Mouse (Mus musculus) right cerebral cortex, adult 2 months (tissue): ENCODE results near the gene Serpinf1.
"Not testable (repeated sequence)": the region's sequence is repeated elsewhere in the genome, so short reads cannot be mapped to it uniquely, and the experiment has no call there.

ENCODE experiments used
- DNase-seq, 2 experiments: peaks; one replicate each; pipeline ENCODE4 v3.0.0; 2021 to 2022; ENCODE audit warnings: low spot score in 2 of 2

The Serpinf1 gene

DNA sequence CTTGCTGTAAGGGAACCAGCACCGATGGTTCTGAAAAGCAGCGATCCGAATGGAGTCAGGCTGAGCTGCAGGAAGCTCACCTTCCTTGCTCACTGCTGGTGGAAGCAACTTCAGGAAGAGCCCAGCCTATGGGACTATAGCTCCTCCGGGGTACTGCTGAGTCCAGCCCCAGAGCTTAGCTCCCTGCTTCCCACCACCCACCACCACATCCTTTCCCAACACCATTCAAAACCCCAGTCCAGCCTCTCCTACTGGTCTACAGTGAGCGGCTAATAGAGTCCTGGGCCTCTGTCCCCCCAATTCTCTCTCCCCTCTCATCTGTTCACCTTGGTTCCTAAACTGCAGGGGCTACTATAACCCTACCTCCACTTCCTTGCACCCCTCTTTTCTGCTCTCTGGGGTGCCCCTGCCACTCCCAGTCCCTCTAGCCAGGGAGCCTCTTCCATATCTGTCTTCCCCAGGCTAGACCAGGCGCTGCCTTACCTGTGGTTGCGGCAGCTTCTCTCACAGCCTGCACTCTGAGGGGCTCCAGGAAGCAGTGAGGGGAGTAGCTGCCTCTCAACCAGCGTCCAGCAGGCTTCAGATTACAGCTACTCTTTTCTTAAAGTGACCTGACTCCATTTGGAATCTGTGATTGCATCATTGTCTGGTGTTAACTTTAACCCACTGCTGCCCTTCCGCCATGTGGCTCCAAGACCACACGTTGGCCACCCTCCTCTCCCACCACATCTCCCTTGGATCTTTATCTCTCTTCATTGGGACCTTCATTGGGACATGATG lies at the start of gene Serpinf1:
Gene Serpinf1, minus strand, starts transcription at position 689 of the 780 bp plus-strand sequence.
- no peak for DNase-seq

DNA sequence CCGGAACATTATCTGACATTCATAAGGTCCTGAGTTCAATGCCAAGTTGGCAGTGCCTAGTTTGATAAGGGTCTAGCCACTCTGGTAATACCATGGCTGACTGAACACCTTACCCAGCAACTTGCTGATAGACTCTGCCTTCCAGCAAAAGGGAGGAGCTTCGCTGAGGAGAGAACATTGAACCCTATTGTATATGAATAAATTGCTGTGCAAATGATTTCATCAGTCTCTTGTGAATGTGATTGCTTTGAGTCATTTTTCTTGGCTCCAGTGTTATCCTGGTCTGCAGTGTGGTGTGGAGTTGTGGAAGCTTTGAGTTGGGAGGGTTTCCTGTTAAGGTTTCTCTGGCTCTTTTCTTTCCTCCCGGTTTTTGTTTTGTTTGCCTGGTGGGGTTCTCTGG lies 48.2 kb upstream of the Serpinf1 start:
- no peak for DNase-seq

DNA sequence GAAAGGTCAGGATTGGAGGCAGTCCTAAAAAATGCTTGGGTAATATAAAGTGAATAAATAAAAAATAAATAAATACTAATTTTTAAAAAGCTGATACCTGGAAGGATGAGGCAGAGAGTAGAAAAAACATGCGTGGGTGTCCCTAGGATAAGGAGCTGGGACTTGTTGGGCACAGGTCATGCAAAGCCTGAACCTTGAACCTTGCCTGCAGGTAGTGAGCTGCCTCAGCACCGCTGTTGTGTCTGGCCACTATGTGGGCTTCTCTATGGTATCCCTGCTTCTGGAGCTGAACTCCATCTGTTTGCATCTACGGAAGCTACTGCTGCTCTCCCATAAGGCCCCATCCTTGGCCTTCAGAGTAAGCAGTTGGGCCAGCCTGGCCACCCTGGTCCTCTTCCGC lies 46.8 kb upstream of the Serpinf1 start:
- no peak for DNase-seq

DNA sequence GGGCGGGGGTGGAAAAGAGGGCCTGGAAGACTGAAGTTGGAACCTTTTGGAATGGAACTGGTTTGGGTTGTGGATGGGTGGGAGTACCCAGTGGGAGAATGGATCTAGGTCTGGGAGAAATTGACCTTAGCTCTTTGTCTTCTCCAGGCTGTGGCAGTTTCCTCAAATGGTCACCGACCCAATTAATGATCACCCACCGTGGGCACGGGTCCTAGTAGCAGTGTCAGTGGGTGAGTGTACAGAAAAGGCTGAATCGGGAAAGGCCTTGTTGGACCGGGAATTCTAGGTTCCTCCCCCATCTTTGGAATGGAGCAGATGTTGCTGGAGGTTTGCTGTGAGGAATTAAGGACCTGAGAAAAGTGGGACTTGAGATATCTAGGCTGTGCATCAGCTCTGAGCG lies 45.9 kb upstream of the Serpinf1 start:
- no peak for DNase-seq

DNA sequence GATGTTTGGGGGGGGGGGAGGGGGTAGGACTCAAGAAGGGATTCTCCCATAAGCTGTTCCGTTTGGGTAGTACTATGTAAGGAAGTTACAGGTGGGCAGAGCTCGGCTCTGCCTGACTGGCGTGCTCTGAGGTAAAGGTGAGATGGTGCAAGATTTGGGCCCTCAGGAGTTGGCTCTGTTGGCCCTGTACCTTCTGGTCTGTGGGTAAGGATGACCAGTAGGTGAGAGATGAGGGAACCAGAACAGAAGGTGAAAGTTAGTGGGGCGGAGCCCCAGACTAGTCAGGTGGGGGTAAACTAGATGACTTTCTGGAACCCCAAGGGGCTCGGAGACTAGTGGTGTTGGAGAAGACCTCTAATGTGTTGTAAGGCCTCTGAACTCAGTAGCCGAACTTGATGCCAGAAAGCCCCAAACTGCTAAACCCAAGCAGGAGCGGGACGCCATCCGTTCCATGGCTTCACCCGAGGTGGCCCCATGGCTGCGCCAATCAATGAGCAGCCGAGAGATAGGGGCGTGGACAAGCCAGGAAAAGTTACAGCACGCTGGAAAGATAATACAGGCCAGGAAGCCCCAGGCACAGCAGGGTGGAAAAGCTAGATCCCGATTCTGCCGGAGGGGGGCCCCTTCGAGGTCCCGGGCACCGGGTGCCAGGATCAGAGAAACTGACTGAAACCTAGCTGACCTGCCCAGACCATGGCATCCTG lies 45.2 kb upstream of the Serpinf1 start:
- DNase-seq: no peak

DNA sequence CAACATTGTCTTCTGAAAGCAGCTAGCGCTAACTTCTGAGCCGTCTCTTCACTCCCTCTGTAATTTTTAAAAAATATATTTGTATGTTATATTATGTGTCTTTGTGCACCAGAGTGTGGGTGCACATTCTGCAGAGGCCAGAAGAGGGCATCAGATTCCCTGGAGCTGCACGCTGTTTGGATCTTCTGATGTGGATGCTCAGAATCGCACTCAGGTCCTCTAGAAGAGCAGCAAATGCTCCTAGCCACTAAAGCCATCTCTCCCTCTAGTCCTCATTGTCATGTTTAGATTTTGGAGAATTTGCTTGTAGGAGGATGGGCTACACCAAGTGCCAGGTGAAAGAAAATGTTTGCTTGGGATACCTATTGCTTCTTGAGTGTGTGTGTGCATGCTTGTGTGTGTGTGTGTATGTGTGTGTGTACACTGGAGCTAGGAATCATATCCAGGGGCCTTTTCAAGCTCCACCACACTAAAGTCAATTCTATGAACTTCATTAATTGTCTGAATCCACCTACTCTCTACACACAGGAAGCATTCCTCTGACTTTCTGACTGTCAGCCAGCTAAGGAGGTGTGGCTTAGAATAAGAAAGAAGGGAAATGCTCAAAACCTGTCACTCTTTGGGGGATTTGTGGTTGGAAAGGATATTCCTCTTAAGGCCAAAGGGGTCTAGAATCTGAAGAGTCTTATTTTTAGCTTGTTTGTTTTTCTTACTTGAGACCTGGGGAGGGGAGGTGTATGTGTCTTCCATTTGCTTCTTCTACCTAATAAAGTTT lies 44.4 kb upstream of the Serpinf1 start:
- no peak for DNase-seq

DNA sequence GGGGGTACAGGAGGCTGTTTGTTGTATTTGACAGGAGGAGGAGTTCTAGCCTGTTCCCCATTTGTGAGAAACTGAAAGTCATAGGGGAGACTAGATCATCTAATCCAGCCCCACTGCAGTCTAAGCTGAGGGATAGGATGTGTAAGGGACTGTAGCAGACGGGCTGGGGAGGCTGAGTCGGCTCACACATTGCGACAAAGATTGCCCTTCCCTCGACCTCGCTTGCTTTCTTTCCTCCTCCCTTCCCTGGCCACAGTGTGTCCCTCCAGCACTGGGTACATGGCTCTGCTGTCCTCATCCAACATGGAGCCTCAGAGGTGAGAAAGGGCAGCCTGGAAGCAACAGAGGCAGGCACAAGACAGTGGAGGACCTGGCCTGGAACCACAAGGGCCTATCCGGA lies 42.5 kb upstream of the Serpinf1 start:
- DNase-seq: no peak

DNA sequence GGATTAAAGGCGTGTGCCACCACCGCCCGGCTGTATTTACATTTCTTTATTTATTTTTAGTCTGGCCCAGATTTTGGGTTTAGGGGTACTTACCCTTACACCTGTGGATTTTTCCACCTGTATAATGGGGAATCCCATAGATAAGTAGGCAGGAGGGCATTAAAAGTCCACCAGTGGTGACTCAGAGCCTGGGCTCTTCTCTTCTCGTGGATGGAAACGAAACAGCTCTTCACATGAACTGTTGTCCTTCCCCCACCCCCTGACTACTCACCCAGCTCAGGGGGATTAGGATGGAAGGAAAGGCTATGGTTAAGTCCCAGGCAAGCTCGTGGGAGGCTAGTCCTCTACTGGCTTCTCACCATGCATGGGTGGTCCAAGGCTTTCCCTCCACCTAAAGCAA lies 41.9 kb upstream of the Serpinf1 start:
- no peak for DNase-seq

DNA sequence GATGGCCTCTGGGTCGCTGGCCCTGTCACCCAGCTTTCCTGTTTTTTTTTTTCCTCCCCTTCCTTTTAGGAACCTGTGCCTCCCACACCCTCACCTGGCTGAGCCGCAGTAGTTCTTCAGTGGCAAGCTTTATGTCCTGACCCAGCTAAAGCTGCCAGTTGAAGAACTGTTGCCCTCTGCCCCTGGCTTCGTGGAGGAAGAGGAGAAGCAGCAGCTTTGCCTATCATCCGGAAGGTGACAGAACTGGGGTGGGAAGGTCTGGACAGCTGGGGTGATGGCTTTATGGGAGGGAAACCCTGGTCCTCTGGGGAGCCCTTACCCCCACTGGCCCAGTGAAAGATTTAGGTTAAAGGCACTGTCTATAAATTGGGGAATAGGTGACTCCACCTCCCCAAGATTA lies 41.1 kb upstream of the Serpinf1 start:
- no peak for DNase-seq

DNA sequence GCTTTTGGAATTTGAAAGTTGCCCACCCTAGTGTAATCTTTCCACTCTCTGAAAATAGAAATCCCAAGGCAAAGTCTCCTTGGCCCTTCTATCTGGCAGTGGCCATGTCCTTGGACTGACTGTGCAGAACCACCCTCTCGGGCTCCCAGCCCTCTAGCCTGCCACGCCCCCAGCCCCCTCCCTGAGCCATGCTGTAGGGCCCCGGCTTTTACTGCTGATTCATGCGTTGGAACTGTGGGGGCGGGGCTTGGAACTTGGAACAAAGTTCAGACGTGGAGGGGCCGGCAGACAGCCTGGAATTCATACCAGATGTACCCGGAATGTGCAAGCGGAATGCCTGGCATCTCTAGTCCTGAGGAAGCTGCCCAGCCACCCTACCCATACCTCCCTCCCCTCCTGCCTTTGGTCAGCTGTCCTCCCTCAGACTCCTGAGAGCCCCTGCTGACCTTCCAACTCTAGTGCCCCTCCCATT lies 40.4 kb upstream of the Serpinf1 start:
- peak; percentile 59 for DNase-seq

DNA sequence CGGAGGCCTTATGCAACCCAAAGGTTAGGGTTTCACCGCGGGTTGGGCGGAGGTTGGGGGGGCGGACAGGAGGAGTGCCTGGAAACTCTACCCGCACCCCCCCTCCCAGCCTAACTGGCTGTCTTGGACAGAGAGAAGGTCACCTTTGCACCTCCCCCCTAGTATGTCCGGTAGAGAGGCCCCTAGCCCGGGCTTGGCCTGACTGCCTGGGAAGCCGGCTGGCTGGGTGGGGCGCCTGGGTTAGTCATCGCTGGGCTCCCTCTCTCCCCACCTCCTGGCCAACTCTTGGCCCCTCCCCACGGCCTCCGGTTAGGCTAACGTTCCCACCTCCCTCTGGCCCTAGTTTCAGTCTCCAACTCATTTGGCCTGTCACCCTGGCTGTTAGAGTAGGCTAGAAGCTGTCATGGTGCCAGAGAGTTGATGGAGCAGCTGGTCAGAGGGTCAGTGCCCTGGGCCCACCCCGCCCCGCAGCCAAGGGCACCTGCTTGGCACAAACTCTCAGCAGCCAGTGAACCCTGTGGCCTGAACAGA lies 39.8 kb upstream of the Serpinf1 start:
- DNase-seq: no peak

DNA sequence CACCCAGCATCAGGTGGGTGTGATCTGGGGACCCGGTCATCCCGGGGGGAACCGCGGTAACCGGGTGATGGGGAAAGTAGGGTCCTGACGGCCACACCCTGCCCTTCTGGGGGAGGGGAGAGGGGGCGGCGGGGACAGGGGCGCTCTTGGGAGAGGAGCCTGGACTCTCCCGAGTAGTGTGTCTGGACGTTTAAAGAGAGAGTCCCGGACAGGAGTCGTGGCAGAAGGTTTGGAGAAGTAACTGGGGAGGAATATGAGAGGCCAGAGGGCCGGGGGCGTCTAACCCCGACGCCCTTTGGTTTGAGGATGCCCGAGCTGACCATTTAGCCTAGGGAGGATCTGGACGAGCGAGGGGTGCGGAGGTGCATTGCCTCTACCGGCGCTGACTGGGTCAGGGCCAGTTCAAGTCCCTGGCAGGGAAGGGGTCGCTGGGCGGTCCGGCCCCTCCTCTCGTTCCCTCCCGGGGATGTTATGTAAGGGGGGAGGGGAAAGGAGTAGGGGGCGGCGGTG lies 39.3 kb upstream of the Serpinf1 start:
- no peak for DNase-seq

DNA sequence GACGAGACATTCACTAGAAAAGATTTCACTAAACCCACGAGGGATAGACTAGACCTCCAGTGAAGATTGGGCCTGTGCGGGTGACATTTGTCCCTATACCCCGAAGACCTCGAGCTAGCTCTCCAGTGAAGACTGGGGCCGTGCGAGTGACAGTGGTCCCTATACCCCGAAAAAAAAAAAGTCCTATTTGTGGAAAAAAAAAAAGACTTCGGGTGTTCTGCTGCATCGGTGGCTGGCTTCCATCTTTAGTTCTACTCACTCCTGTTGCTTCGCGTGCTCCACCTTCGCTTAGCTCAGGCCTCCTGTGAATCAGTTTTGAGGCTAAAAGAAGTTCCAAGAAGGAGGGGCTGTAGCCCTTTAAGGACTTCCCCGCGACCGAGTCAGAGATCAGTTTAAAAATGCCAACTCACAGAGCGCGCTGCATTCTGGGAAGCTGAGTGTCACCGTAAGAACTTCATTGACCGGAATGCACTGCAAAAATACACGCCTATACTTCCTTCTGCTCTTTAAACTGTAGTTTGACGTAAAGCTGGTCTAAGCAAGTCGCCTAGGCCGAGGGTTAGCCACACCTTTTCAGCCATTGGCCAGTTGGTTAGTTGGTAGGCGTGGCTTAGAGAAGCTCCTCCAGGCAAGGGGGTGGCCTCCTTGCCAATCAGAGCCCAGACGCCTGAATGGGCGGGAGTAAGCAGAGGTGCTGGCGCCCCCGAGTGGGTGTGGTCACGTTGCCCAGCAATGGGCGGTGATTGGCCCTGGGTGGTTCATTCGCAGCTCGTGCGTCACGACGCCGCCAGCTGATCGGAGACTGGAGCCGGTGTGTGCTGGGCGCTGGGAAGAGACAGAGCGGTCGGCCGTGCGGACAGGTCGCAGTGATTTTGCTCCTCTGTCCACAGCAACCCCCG lies 38.6 kb upstream of the Serpinf1 start, which contains the start of gene Tlcd2:
Gene Tlcd2, plus strand, starts transcription at position 872 of the 899 bp plus-strand sequence.
- DNase-seq: peak; percentile 99

DNA sequence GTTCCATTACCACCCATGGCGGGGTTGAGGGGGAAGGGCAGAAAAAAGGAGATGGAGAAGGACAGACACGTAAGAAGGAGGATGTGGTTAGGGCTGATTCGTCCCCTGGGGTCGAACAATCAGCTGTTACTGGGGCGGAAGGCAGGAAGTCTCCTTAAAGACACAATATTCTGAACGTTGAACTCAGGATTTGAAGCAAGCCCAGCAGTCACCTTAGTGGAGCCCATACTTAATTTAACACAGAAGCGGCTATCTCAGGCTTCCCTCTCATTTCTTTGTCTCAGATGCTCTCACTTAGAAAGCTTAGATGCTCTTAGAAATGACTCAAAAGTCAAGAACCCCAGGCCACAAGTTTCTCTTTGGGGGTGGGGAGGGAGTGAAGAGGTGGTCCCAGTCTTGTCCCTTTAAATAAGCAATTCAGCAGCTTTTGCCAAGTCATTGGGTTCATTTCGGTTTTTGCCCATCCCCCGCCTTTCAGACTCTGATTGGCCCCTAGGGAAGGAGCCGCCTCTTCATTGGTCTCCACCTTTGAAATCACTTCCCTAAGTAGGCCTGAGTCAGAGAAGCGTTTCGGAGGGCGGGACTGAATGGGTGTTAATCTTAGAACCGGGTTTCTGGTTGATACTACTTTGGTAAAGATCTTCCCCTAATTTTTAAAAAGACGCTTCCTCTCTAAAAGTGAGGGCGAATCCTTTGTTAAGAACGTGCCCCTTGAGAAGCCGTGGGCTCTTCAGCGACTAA lies 37.8 kb upstream of the Serpinf1 start:
- peak; percentile 91 for DNase-seq

DNA sequence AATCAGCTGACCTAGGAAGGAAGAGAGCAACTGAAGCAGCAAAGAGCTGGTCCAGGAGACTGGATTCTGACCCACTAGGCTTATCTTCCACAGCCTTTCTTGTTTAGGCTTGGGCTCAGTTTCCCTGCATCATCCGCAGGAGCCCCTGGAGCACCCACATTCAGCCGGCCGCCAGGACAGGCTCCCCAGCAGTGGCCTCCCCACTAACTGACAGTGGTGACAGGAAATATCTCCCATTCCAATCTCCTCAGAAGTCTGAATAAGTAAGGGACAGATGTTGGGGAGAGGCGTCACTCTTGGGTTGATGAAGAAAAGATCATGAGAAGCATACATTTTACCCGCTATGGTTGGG lies 37.2 kb upstream of the Serpinf1 start:
- DNase-seq: no peak

DNA sequence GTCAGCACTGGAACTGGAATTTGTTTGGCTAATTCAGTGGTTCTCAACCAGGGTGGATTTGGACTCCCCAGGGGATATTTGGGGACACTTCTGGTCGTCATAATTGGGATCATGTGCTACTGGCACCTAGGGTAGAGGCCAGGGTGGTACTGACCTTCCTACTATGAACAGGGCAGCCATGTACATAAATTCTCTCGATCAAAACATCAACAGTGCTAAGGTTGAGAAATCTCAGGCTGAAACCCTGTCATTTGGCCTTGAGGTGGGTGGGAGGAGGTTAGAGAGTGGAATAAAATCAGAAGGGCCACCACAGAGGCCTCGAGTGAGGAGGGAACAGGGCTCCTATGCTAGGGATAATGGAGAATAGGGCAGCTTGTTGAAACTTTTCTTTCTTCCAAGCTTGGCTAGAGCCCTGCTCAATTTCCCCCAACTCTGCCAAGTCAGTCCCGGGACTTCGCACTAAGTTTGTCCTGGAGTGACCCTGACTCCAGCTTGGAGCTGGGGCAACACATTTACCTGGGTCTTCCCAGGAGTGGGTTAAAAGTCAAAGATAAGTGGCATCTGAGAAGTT lies 36.7 kb upstream of the Serpinf1 start:
- no peak for DNase-seq

DNA sequence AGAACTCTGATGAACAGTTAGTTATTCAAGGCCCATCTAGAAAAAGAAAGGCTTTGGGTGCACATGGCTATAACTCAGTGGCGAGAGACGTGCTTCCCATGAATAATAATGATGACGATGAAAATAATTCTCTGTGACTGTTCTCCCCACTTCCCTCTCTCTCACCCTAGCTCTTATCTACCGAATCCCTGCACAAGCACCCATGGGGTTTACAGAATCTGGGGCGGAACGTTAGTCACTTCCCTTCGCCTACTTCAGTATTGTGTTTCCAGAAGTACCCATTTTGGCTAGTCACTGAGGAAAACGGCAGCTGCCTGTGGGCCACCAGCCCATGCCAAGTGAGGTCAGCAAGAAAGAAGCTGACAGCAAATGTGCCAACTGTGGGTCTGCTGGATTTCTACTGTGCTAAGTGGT lies 36.1 kb upstream of the Serpinf1 start:
- DNase-seq: no peak

DNA sequence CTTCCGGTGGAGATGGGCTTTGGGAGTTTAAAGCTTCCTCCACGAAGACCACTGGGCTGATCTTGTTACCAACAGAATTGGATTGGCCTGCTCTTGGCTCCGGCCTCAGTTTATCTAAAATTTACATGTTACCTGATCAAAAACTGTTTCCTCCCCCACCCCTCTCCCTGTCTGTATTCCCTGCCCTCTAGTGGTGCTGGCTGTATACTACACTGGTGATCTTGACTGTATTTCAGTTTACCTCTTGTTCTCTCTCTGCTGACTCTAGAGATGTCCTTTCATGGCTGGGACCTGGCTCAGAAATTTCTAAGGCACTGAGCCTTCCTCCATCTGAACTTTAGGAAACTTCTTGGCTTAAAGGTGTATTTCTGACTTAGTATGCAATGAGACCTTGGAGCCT lies 35.7 kb upstream of the Serpinf1 start:
- DNase-seq: peak in 1 of 2 experiments; percentile 55

DNA sequence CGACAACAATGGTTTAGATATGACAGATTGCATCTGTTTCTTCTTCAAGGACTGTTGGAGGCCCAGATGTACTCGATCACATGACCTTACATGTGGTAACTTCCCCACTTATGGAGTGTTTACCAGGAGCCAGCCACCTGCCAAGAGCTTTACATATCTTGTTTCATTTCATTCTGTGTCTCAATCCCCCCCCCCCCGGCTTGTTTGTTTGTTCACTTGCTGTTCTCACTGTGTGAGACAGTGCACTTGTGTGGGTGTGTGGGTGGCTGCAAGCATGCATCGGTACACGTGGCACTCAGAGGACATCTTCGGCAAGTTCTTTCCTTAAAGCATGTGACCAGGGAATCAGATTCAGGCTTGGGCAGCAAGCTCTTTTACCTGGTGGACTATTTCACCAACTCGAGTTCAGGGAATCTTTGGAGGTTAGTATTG lies 34.0 kb upstream of the Serpinf1 start:
- no peak for DNase-seq

DNA sequence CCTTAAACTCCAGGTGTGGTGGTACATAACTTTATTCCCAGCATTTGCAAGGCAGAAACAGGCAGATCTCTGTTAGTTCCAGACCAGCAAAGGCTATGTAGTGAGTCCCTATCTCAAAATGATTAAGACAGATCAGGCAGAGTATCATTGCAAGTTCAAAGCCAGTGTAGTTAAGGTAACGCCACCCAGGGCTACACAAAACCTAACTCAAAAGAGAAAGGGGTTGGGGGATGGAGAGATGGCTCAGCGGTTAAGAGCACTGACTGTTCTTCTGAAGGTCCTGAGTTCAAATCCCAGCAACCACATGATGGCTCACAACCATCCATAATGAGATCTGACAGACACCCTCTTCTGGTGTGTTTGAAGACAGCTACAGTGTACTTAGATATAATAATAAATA lies 33.5 kb upstream of the Serpinf1 start:
- not testable (repeated sequence) for DNase-seq
